Mouse (Mus musculus): ENCODE data around the gene Zfp983. TPM values are rescaled to one million over a fixed set of nuclear protein-coding genes. Genes with fewer than 3 reads are reported as not detected.
"Not testable (repeated sequence)": the region's sequence is repeated elsewhere in the genome, so short reads cannot be mapped to it uniquely, and the experiment has no call there.

Gene Zfp983
- polyA plus RNA-seq (2015; fragmentation: Nextera tagmentation; extraction: Ambion mirVana) = 5.6 and 5.8 TPM in 2 replicates

DNA sequence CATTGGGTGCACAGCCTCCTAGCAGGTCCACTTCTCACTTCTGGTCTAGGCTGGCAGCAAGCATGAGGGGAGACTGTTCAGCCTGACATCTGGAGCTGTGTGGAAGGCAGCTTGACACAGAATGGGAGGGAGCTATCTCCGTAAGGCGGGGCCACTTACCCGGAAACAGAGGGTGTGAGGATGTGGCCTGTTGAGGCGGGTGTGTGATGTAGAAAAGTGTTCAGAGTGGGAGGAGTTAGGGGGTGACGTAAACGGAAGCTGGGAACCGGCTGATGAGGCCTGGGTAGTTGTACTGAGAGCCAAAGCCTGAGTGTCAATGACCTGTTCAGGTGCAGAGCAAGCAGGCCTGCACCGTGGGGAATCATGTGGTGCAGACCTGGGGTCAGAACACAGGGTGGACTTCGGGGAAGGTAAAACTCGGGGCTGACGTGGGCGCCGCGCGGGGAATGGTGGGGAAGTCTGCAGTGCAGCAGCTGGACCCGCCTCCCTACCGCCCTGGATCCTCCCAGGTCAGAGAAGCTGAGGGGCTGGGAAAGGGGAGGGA, at the start of gene Zfp983:
TSS of gene Zfp983 (plus strand) at position 261 of the 544 bp plus-strand sequence.
- DNase-seq (ENCODE audit: low spot score) = peak; percentile 94

DNA sequence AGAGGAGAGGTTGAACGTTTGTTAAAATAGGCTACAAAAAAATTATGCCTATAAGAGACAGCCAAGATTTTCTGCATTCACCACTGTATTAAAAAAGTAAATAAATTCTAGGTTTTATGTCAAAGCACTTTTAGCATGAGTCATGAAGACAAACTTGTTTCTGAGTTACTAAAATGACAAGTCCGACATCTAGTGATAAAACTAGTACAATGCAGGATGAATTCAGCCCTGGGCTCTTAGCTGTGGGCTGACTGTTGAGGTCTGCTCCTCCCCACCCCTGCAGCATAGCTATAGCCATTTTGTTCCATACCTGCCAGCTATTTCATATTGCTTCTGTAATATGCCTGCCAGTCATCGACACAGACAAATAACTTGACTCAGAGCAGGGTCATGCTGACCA, 34.1 kb upstream of the Zfp983 start:
- DNase-seq (ENCODE audit: low spot score) = no peak

DNA sequence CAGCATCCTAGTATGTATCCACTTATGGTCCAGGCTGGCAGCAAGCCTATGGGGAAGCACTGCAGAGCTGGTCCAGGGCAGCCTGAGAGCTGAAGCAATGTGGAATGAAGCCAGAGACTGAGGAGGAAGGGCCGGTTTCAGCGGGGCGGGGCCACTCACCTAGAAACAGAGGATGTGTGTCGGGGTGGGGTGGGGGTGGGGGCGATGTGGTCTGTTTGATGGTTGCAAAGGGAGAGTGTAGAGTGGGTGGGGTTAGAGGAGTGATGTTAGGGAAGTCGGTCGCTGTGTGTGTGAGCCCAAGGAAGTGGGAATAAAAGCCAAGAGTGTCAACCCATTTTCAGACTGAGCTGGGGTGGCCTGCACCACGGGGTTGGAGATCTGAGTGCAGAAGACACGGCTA, 33.1 kb upstream of the Zfp983 start:
- peak; percentile 49 for DNase-seq (ENCODE audit: low spot score)

DNA sequence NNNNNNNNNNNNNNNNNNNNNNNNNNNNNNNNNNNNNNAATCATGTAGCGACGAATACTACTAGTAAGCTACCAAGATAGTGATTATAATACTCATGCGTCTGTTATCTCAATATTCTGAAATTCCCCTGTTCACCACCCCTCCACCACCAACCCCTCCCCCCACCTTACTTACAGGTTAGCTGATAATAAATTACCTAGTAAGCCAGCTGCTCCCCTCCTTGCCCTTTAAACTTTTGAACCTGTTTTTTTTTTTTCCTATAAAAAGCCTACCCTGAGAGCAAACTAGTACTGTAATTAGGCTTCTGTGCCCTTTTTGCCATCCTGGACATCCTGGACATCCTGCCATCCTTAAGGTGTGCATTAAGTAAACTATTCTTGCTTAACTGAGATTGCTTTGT, 26.8 kb upstream of the Zfp983 start:
- DNase-seq (ENCODE audit: low spot score) = no peak

DNA sequence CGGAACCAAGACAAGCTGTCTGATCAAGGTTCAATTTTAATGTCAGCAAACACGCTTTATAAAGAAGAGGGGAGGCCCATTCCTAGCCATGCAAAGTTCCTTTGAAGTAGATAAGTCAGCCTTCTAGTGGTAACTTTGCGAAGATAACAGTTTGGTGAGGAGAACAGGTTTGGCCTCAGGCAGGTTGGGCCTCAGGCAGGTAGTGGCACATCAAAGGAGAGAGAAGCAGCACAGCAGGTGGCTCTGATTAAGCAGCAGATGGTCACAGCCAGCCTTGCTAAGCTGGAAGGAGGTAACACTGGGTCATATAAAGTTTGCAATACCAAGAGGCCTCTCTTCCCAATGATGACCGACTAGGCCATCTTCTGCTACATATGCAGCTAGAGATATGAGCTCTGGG, 14.7 kb upstream of the Zfp983 start:
- not testable (repeated sequence) for DNase-seq (ENCODE audit: low spot score)

DNA sequence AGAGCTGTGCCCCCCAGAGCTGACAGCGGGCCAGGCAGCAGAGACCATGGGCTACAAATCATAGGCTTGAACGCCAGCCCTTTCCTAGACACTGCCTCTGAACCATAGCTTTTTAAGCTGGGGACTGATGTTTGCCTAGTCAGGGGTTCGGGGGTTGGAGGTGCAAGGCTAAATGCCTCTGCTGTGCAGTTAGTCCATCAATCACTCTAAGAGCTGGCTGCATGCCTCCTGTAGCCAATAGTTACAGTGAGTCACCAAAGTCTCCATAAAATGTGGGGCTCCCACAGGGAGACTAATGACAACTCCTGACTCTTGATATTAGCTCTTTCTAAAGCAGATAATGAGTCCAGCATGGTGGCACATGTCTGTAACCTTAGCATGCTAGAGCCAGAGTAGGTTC, 1.6 kb upstream of the Zfp983 start:
- DNase-seq (ENCODE audit: low spot score) = no peak

DNA sequence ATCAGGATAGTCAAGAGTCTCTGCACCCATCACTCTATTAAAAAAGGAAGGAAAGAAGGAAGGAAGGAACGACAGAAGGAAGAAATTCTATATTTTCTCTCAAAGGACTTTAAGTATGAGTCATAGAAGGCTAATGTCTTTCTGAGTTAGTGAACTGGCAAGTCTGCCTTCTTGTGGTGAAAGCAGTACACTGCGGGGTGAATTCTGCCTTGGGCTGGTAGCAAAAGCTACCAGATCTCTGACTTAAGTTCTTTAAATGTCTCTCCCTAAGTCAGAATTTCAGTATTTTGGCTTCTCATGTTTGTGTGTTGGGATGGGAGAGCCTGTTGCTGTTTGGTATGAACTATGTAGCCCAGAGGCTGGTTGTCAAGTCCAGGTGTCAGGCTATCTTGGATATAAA, 488 bp upstream of the Zfp983 start:
- no peak for DNase-seq (ENCODE audit: low spot score)

DNA sequence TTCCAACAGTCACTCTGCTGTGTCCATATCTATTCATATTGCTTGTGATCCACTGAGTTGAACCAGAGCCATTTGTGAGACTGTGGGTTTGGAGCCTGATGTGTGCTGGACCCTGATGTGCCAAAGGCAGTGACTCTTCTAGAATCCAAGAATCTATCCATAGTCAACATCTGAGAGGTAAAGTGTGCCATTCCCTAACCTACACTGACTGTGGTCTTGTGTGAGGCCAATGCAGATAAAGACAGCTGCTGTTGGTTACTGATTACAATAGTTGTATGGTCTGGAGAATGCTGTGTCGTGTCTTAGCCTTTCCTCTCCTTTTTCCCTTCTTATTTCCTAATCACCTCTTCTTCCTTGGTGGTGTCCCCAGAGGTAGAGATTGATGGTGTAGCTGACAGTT, 28.4 kb downstream of the Zfp983 start:
- not testable (repeated sequence) for DNase-seq (ENCODE audit: low spot score)

DNA sequence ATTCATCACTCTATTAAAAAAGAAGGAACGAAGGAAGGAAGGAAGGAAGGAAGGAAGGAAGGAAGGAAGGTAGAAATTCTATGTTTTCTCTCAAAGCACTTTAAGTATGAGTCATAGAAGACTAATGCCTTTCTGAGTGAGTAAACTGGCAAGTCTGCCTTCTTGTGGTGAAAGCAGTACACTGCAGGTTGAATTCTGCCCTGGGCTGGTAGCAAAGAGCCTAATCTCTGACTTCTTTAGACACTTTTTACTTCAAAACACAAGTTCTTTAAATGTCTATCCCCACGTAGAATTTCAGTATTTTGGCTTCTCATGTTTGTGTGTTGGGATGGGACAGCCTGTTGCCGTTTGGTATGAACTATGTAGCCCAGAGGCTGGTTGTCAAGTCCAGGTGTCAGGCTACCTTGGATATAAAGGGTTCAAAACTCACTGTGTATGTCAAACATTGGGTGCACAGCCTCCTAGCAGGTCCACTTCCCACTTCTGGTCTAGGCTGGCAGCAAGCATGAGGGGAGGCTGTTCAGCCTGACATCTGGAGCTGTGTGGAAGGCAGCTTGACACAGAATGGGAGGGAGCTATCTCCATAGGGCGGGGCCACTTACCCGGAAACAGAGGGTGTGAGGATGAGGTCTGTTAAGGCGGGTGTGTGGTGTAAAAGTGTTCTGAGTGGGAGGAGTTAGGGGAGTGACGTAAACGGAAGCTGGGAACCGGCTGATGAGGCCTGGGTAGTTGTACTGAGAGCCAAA, 29.0 kb downstream of the Zfp983 start:
- DNase-seq (ENCODE audit: low spot score) = peak; percentile 94

DNA sequence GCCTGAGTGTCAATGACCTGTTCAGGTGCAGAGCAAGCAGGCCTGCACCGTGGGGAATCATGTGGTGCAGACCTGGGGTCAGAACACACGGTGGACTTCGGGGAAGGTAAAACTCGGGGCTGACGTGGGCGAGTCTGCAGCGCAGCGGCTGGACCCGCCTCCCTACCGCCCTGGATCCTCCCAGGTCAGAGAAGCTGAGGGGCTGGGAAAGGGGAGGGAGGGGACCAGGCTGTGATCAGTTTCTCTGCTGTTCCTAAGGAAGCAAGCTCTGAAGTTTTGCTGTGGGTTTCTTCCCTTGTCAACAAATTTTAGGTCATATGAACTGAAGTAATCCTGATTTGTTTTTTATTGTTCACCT, 29.6 kb downstream of the Zfp983 start:
- DNase-seq (ENCODE audit: low spot score) = not testable (repeated sequence)

DNA sequence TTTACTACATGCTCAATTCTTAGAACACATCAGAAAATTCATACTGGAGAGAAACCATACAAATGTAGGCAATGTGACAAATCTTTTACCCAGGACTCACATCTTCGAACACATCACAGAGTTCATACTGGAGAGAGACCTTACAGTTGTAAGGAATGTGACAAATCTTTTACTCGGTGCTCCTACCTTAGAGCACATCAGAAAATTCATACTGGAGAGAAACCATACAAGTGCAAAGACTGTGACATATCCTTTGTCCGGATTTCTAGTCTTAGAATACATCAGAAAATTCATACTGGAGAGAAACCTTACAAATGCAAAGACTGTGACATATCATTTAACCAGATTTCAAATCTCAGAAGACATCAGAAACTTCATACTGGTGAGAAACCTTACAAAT, 41.1 kb downstream of the Zfp983 start, which contains the start of gene Gm10226:
TSS of gene Gm10226 (plus strand) at position 301 of the 400 bp plus-strand sequence.
- no peak for DNase-seq (ENCODE audit: low spot score)

DNA sequence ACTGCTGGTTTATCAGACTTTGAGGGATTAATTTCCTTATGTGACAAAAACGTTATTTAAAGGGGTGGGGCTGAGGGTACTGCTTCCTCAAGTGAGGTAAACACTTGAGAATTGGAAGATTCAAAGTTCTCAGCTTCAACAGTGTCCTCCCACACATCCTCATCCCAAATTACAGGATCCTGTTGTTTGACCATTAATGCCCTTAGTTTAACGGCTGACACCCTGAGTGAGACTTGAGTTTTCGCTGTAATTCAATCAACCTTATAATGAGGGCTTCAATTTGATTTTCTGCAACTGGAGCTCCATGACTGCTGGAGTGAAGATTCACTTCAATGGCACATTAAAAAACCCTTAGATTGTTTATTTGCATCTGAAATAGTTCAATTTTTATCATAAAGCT, 42.9 kb downstream of the Zfp983 start:
- no peak for DNase-seq (ENCODE audit: low spot score)

DNA sequence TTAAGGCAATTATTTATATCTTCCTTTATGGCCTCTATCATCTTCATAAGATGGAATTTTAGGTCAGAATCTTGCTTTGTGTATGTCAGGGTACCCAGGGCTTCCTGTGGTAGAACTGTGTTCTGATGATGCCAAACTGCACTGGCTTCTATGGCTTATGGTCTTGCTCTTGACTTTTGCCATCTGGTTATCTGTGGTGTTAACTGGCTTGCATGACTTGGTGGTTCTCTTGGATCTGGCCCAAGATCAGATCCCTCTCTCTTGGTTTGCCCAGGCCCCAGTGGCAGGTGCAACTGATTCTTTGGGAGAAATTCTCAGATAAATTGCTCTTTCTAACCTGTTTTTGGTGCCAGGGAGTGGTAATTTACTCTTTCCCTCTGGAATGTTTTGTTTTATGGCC, 45.6 kb downstream of the Zfp983 start:
- DNase-seq (ENCODE audit: low spot score) = no peak

DNA sequence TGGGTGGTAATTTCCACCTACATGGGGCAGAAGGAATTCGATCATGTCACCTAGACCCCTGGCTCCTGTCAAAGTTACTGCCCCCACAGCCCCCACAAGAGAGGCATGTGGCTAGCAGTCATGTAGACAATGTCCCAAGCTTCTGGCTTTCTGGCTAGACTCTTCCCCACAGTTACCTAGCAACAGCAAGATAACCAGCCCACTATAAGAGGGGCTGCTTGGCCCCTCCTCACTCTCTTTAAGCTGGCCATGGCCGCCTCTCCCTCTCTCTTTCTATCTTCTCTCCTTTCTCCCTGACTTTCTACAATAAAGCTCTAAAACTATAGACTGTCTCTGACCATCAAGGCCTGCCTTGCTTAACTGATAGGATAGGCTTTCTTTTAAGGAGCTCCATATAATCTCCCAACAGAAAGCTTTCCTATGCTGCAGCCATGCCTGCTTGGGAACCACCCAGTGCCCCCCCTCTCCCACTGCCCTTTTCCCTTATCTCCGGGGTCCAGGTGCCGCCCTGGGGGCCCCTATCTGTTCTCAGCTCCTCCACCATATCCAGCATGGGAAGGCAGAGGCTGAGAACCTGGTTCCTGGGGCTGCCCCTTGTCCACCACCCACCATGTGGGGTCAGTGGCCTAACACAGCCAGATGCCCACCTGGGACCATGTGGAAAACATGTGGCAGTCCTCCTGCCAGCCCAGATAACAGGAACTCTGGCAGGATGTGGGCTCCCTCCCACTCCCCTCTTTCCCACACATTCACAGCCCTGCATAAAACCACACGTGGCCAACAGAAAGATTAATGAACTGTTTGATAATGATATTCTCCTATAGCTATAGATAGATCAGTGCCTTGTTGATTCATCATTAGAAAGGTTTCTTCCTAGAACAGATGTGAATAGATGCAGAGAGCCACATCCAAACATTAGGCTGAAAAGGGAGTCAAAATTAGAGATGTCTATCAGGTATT, 52.1 kb downstream of the Zfp983 start:
- DNase-seq (ENCODE audit: low spot score) = no peak

DNA sequence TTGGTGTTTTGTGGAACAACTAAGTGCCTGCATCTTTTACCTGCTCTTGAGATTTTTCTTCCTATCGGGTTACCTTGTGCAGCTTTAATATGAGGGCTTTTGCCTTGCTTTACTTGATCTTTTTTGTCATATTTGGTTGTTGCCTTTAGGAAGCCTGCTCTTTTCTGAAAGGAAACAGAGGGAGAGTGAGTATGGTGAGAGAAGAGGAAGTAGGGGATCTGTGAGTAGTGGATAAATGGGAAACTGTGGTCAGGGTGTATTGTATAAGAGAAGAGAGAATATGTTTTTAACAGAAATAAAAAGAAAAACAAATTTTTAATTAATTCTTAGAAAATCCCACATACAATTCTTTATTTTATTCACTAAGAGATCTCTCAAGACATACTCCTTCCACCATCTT, 53.0 kb downstream of the Zfp983 start:
- no peak for DNase-seq (ENCODE audit: low spot score)

DNA sequence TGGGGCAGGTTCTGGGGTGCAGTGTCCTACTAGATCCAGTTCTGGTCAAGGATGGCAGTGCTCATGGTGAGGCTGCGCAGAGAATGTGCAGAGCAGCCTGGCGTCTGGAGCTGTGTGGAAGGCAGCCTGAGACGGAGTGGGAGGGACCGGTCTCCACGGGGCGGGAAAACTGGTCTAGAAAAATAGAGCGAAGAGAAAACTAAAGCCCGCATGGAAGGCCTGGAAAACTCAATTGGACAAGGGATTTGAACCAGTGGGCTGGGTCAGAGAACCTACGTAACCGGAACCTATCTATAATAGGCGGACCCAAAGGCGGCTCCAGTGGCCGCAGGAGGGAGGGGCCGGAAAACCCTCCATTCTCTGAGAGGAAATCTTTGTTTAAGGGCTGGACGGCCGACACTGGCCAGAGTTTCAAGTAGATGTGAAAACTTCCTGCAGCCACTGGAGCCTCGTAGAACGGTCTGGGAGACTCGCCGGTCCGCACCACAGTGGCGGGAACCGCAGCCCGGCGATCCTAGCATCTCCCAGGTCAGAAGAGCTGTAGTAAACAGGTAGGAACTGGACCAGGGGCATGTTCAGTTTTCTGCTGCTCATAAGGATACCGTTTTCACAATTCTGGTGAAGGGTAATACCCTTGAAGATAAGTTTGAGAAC, 57.0 kb downstream of the Zfp983 start, which contains the start of gene Zfp760:
TSS of gene Zfp760 (plus strand) at position 399 of the 654 bp plus-strand sequence.
- DNase-seq (ENCODE audit: low spot score) = peak; percentile 13

DNA sequence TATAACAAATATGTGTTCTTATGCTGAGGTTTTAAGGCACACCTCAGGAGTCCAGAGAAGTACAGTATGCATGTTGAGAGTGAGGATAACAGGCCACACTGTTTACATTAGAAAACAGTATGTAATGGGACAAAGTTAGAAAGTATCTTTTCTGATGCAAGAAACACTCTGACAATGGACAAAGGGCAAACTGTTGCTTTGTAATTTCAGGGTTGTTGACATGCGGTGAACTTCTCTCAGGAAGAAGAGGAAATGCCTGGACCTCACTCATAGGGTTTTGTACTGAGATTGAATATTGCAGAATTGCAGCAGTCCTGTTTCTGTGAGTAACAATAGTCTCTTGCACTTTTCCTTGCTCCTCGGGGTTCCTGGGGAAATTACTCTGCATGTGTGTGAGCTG, 58.0 kb downstream of the Zfp983 start:
- DNase-seq (ENCODE audit: low spot score) = no peak
